Mouse (Mus musculus) forebrain, embryonic 10.5 days (tissue): Measurements from ENCODE around the gene Tfdp2. TPM values are rescaled to one million over a fixed set of nuclear protein-coding genes. Genes with fewer than 3 reads are reported as not detected.

Source experiments
- DNase-seq: peaks from one replicate; pipeline ENCODE4 v3.0.0-alpha.2; 2017; ENCODE audit warnings: low spot score; ENCODE audit errors: extremely low spot score
- H3K27ac ChIP-seq: fragments of 300-500 bp; sonication (generic); 2 replicates; pipeline ENCODE4 v1.5.1; 2016; ENCODE audit warnings: mild to moderate bottlenecking
- H3K27me3 ChIP-seq: fragments of 300-500 bp; sonication (generic); 2 replicates; pipeline ENCODE4 v1.6.1; 2016; ENCODE audit warnings: mild to moderate bottlenecking; ENCODE audit not compliant: poor library complexity, severe bottlenecking
- H3K36me3 ChIP-seq: fragments of 300-500 bp; sonication (generic); replicated peaks from 2 replicates; pipeline ENCODE4 v1.6.1; 2016; ENCODE audit warnings: mild to moderate bottlenecking, moderate library complexity
- H3K4me1 ChIP-seq: fragments of 300-500 bp; sonication (generic); 2 replicates; pipeline ENCODE4 v1.6.1; 2016
- H3K4me3 ChIP-seq: fragments of 300-500 bp; sonication (generic); 2 replicates; pipeline ENCODE4 v1.5.1; 2016; ENCODE audit warnings: mild to moderate bottlenecking, moderate library complexity
- H3K9me3 ChIP-seq: fragments of 300-500 bp; sonication (generic); 2 replicates; pipeline ENCODE4 v1.6.1; 2016; ENCODE audit warnings: mild to moderate bottlenecking, moderate library complexity
- WGBS: fragments of 180-500 bp; shearing (Covaris S2); methylation state at CpG from one replicate; pipeline ENCODE4 v1.1.7; 2016; 5-methylcytosine and 5-hydroxymethylcytosine counted together
- polyA plus RNA-seq: library from polyadenylated mRNA; unstranded; fragments of >200 nt; fragmentation: Nextera tagmentation; extraction: Ambion mirVana; gene quantifications from 2 replicates; pipeline ENCODE4 v1.2.1, GENCODE M21; 2016

The Tfdp2 gene
- polyA plus RNA-seq, 1 experiment from 2014 or later: 63.2 TPM

GRCm38 (mm10) chr9:96237391-96237790, 41.3 kb downstream of the Tfdp2 start:
- H3K27me3 ChIP-seq: peaks cover 6% of the 10 kb centered on the region; the same call in 1 of the 2 replicates
- no peak for DNase-seq
- no peaks in the 10 kb centered on the region for H3K9me3 ChIP-seq
- H3K27ac ChIP-seq: no peak overlapping the region
- 0 out of 2 replicates have a peak, but pooled peaks cover 6% of the 10 kb centered on the region for H3K4me1 ChIP-seq
- peaks cover 8% of the 10 kb centered on the region for H3K36me3 ChIP-seq
- no peak overlapping the region for H3K4me3 ChIP-seq
- 68% methylated on average over 1 of the region's 1 CpGs for WGBS

DNA sequence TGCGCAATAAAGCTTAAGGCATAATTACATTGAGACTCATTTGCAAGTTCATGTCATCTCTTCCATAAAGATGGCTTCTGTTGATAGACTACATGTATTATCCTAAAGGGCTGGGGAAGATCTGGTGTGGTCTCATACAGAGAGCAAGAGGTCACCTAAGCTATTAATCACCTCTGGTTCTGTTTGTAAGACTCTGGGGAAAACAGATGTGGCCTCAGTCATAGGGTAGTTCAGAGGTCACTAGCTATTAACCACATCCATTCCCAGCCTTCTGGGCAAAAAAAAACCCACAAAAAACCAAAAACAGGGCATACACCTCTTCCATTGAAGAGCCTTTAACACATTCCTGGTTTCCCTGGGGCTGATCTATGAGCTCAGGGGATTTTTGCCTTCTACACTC, 42.2 kb downstream of the Tfdp2 start:
- Histone ChIP-seq H3K4me3 (no peak overlapping the region), H3K4me1 (0 out of 2 replicates have a peak, but pooled peaks cover 6% of the 10 kb centered on the region), H3K27ac (no peak overlapping the region), H3K9me3 (no peaks in the 10 kb centered on the region), H3K36me3 (peaks cover 16% of the 10 kb centered on the region), H3K27me3 (peaks cover 6% of the 10 kb centered on the region; the same call in 1 of the 2 replicates)
- DNase-seq: no peak
- 83% methylated on average over 1 of the region's 1 CpGs for WGBS

DNA sequence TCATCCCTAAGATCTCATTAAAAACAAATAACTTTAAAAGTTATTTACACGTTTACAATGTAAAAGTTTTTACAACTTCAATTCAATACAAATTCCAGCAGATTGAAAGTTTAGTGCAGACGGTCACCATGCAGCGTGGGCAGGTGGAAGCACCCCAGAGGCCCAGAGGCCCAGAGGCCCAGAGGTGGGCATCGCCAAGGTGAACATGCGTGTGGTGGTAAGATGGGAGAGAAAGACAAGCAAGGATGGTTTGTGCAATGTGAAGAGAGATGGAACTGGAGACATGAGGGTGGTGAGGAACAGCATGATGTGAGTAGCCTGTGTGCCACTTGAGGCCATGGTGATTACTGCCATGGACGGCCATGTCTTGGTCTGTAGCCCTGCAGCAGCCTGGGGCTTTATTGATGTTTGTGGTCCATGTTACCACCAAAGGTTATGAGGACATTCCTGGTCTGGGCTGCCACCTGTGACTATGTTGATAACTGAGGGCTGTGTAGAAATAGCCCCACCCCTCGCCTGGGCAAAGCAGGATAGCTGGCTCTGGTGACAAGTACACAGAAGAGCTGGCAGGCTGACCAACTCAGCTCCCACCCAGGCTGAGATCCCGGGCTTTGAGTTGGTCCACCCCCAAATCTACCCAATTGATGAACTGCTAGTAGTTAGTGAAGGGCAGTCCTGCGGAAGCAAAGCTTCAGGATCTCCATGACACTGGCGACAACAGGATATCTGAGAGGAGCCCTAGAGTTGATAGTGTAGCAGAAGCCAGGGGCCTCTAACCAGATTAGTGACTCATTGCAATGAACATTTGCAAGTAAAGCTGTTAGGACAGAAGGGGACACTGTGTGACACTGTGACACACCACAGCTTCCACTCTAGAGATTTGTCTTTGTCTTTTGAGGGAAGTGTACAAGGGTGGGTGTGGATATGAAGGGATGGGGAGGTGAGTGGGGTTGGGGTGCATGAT, 45.3 kb downstream of the Tfdp2 start:
- no peak for DNase-seq
- Histone ChIP-seq H3K27ac (no peak overlapping the region), H3K36me3 (peaks cover 16% of the 10 kb centered on the region), H3K27me3 (peaks cover 6% of the 10 kb centered on the region; the same call in 1 of the 2 replicates), H3K9me3 (no peaks in the 10 kb centered on the region), H3K4me3 (no peak overlapping the region), H3K4me1 (0 out of 2 replicates have a peak, but pooled peaks cover 3% of the 10 kb centered on the region)
- 91% methylated on average over 10 of the region's 10 CpGs for WGBS

- 91% methylated on average over 6 of the region's 6 CpGs for WGBS
- DNase-seq: no peak
- Histone ChIP-seq H3K36me3 (peaks cover 16% of the 10 kb centered on the region), H3K27me3 (peaks cover 6% of the 10 kb centered on the region; the same call in 1 of the 2 replicates), H3K27ac (no peak overlapping the region), H3K4me1 (0 out of 2 replicates have a peak, but pooled peaks cover 3% of the 10 kb centered on the region), H3K9me3 (no peaks in the 10 kb centered on the region), H3K4me3 (no peak overlapping the region)
Measured at GRCm38 (mm10) chr9:96243915-96244314, 47.8 kb downstream of the Tfdp2 start.

DNA sequence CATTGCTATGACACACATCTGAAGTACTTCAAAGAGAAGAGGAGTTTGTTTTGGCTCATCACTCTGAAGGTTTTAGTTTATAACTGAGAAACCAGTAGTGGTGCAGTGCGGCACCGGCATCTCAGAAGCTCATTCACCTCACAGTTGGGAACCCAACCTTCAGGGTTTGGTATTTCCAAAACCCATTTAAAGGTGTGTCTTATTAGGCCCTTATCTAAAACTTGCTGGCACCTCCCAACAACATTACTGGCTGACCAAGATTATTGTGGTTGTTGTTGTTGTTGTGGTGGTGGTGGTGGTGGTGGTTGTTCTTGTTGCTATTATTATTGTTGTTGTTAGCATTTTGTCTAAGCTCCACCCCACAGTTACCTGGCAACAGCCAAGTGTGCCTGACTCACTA, 58.7 kb downstream of the Tfdp2 start:
- Histone ChIP-seq H3K4me3 (no peak overlapping the region), H3K36me3 (no peaks in the 10 kb centered on the region), H3K27me3 (no peaks in the 10 kb centered on the region), H3K27ac (no peak overlapping the region), H3K9me3 (no peaks in the 10 kb centered on the region), H3K4me1 (peaks cover 8% of the 10 kb centered on the region)
- DNase-seq: no peak
- 95% methylated on average over 2 of the region's 2 CpGs for WGBS

GRCm38 (mm10) chr9:96258478-96258877, 62.4 kb downstream of the Tfdp2 start:
- Histone ChIP-seq H3K36me3 (no peaks in the 10 kb centered on the region), H3K27ac (peak overlapping the region; percentile 86), H3K4me3 (peak overlapping the region; percentile 56), H3K4me1 (peaks cover 26% of the 10 kb centered on the region), H3K27me3 (no peaks in the 10 kb centered on the region), H3K9me3 (no peaks in the 10 kb centered on the region)
- DNase-seq: peak; percentile 61
- 4% methylated on average over 6 of the region's 6 CpGs for WGBS

DNA sequence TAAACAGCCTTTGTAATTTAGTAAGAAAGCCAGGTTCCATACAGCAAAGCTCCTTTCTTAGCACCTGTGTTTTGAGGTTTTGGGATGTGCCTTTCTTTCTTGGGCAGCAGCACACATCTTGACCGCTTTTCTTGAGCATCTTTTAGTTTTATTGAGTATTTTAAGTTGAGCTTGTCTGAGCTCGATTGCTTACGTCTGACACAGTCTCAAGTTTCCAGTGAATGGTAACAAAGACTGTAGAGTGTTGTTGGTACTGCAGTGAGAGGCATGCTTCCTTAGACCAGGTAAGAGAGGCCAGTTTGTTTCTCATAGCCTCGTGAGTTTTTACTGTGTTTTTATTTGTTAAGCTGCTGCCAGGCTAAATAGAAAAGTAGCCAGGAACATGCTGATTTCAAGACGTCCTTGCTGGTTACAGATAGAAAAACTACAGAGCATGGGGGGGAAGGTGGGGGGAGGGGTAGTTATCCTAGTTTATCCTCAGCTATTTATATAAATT, 63.0 kb downstream of the Tfdp2 start:
- Histone ChIP-seq H3K9me3 (no peaks in the 10 kb centered on the region), H3K36me3 (no peaks in the 10 kb centered on the region), H3K4me1 (peaks cover 26% of the 10 kb centered on the region), H3K27ac (peak overlapping the region; percentile 86), H3K4me3 (peak overlapping the region; percentile 56), H3K27me3 (no peaks in the 10 kb centered on the region)
- 1% methylated on average over 5 of the region's 5 CpGs for WGBS
- peak; percentile 63 for DNase-seq

GRCm38 (mm10) chr9:96259753-96260520, 63.9 kb downstream of the Tfdp2 start:
- H3K27ac ChIP-seq: peak overlapping the region; percentile 86

GRCm38 (mm10) chr9:96261101-96261500, 65.0 kb downstream of the Tfdp2 start:
- H3K36me3 ChIP-seq: peaks cover 6% of the 10 kb centered on the region; the same call in 1 of the 2 replicates
- no peak for DNase-seq
- no peaks in the 10 kb centered on the region for H3K9me3 ChIP-seq
- peaks cover 26% of the 10 kb centered on the region for H3K4me1 ChIP-seq
- 77% methylated on average over 4 of the region's 4 CpGs for WGBS
- 0 out of 2 replicates have a peak overlapping the region, but pooled peaks have one; percentile 26 for H3K27ac ChIP-seq
- no peaks in the 10 kb centered on the region for H3K27me3 ChIP-seq
- peak overlapping the region; percentile 56; the same call in 1 of the 2 replicates for H3K4me3 ChIP-seq

More at GRCm38 (mm10) chr9:96259753-96260520, 63.9 kb downstream of the Tfdp2 start:
- Histone ChIP-seq H3K4me1 (peaks cover 26% of the 10 kb centered on the region), H3K36me3 (0 out of 2 replicates have a peak, but pooled peaks cover 2% of the 10 kb centered on the region), H3K27me3 (no peaks in the 10 kb centered on the region), H3K4me3 (peak overlapping the region; percentile 56), H3K9me3 (no peaks in the 10 kb centered on the region)
- WGBS: 2% methylated on average over 10 of the region's 10 CpGs
- DNase-seq: peak; percentile 59

DNA sequence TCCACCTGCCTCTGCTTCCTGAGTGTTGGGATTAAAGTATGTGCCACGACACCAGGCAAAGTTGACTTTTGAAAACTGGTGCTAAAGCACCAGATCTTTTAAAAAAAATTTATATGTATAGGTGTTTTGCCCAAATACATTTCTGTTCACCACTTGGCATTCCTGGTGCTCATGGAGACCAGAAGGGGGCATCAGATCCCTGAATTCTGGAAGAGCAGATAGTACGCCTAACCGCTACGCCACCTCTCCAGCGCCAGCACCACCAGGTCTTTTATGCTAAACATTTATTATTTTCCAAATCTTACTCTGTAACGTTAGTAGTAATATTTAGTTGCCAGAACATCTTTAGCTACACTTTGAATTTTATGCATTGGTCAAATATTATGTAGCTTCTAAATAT, 65.9 kb downstream of the Tfdp2 start:
- DNase-seq: no peak
- Histone ChIP-seq H3K36me3 (peaks cover 9% of the 10 kb centered on the region; the same call in 1 of the 2 replicates), H3K4me3 (no peak overlapping the region), H3K9me3 (no peaks in the 10 kb centered on the region), H3K27ac (no peak overlapping the region), H3K4me1 (peaks cover 26% of the 10 kb centered on the region), H3K27me3 (no peaks in the 10 kb centered on the region)
- WGBS: 95% methylated on average over 6 of the region's 6 CpGs

- Histone ChIP-seq H3K4me3 (no peak overlapping the region), H3K36me3 (peaks cover 14% of the 10 kb centered on the region), H3K4me1 (peaks cover 6% of the 10 kb centered on the region; the same call in 1 of the 2 replicates), H3K27ac (no peak overlapping the region), H3K9me3 (no peaks in the 10 kb centered on the region), H3K27me3 (no peaks in the 10 kb centered on the region)
- 87% methylated on average over 6 of the region's 6 CpGs for WGBS
- DNase-seq: no peak
Measured at GRCm38 (mm10) chr9:96266793-96267558, 70.9 kb downstream of the Tfdp2 start.

GRCm38 (mm10) chr9:96267559-96267948, 71.5 kb downstream of the Tfdp2 start:
- Histone ChIP-seq H3K4me1 (peaks cover 6% of the 10 kb centered on the region; the same call in 1 of the 2 replicates), H3K36me3 (peaks cover 14% of the 10 kb centered on the region), H3K27ac (no peak overlapping the region), H3K27me3 (no peaks in the 10 kb centered on the region), H3K4me3 (no peak overlapping the region), H3K9me3 (no peaks in the 10 kb centered on the region)
- no peak for DNase-seq
- 78% methylated on average over 1 of the region's 1 CpGs for WGBS
